Mouse (Mus musculus) cerebellum, adult 11 months (tissue): ENCODE measurements around the gene Zic1.
A peak's percentile ranks its signal among the peaks of the same experiment; 100 is the strongest.

Experiments
- DNase-seq: peaks from one replicate; pipeline ENCODE4 v3.0.0; 2022

The Zic1 gene

GRCm38 (mm10) chr9:91351361-91351760, 14.2 kb downstream of the Zic1 start:
- DNase-seq = no peak

GRCm38 (mm10) chr9:91350861-91351291, 14.7 kb downstream of the Zic1 start:
- peak; percentile 58 for DNase-seq

GRCm38 (mm10) chr9:91350211-91350791, 15.3 kb downstream of the Zic1 start:
- DNase-seq = peak; percentile 47

GRCm38 (mm10) chr9:91348746-91349145, 16.9 kb downstream of the Zic1 start:
- DNase-seq = no peak

- peak; percentile 64 for DNase-seq
These were observed 18.0 kb downstream of the Zic1 start for GRCm38 (mm10) chr9:91347591-91347990.
